Mouse (Mus musculus): ENCODE measurements around the gene Catsper3. TPM values are rescaled to one million over a fixed set of nuclear protein-coding genes. Genes with fewer than 3 reads are reported as not detected.

Gene Catsper3
- 0.02 TPM in 1 of 2 replicates, not detected in the other for polyA plus RNA-seq (2012; rRNA removed)

GRCm38 (mm10) chr13:55784268-55784667 is at the start of gene Catsper3:
TSS of gene Catsper3 (plus strand) at chr13:55784568.

GRCm38 (mm10) chr13:55836142-55836625 is 51.8 kb downstream of the Catsper3 start, which contains the start of gene Pitx1:
TSS of gene Pitx1 (minus strand) at chr13:55836192.

Other genes with a start within 250 kb of the Catsper3 start
- 27.1 and 31.4 TPM in 2 replicates for gene Ddx41, start 247.9 kb upstream of the Catsper3 start, polyA plus RNA-seq (2012; rRNA removed)
- 16.9 and 20.4 TPM in 2 replicates for gene Fam193b, start 213.4 kb upstream of the Catsper3 start, polyA plus RNA-seq (2012; rRNA removed)
- gene Tmed9, start 210.8 kb upstream of the Catsper3 start, polyA plus RNA-seq (2012; rRNA removed) = 57.0 and 61.6 TPM in 2 replicates
- gene B4galt7, start 184.7 kb upstream of the Catsper3 start, polyA plus RNA-seq (2012; rRNA removed) = 5.0 and 5.8 TPM in 2 replicates
- gene Caml, start 161.6 kb upstream of the Catsper3 start, polyA plus RNA-seq (2012; rRNA removed) = 14.6 and 14.8 TPM in 2 replicates
- gene Ddx46, start 149.5 kb upstream of the Catsper3 start, polyA plus RNA-seq (2012; rRNA removed) = 22.0 and 23.7 TPM in 2 replicates
- gene B230219D22Rik, start 91.4 kb upstream of the Catsper3 start, polyA plus RNA-seq (2012; rRNA removed) = 16.8 and 20.6 TPM in 2 replicates
- 9.9 and 11.6 TPM in 2 replicates for gene Txndc15, start 69.9 kb upstream of the Catsper3 start, polyA plus RNA-seq (2012; rRNA removed)
- 23.5 and 25.7 TPM in 2 replicates for gene Pcbd2, start 57.2 kb upstream of the Catsper3 start, polyA plus RNA-seq (2012; rRNA removed)
- 0.03 and 0.48 TPM in 2 replicates for gene Pitx1, start 51.6 kb downstream of the Catsper3 start, polyA plus RNA-seq (2012; rRNA removed)